Mouse (Mus musculus): Measurements from ENCODE around the gene Pcsk6.

GRCm38 (mm10) chr7:66028766-66029512 lies 167.4 kb downstream of the Pcsk6 start:
- no peak for TF ChIP-seq CTCF (IDR thresholded peaks at IDR 0.05; ENCODE audit: borderline replicate concordance, extremely low read depth, insufficient read depth, insufficient read length)
- TF ChIP-seq POLR2A (IDR thresholded peaks at IDR 0.05; ENCODE audit: borderline replicate concordance, extremely low read depth, insufficient read depth, insufficient read length, poor library complexity, severe bottlenecking), result no peak

Measured in brain, embryonic 14.5 days (tissue).